In genomic region chr3:67374360-67374778, GRCm38 (mm10) we compare ENCODE assay signal across 8 mouse cellular contexts. TPM values are rescaled to one million over a fixed set of nuclear protein-coding genes. Genes with fewer than 3 reads are reported as not detected.
DNase-seq lines count a peak whose midpoint lies in the region; ATAC-seq lines count a peak whose summit lies in the region.

No protein-coding gene starts in this region.

- no peaks in the 10 kb centered on the region for H3K27me3 ChIP-seq in heart, embryonic 15.5 days
- H3K27me3 ChIP-seq in hindbrain, embryonic 14.5 days (ENCODE audit: control insufficient read depth, insufficient read depth, low read length): peaks cover 17% of the 10 kb centered on the region
- H3K27me3 ChIP-seq in midbrain, embryonic 15.5 days (replicated peaks): peaks cover 15% of the 10 kb centered on the region

- H3K4me2 ChIP-seq in heart, embryonic 15.5 days: peak overlapping the region; percentile 85
- H3K4me2 ChIP-seq in hindbrain, embryonic 14.5 days (replicated peaks): peak overlapping the region; percentile 87
- peak overlapping the region; percentile 96 for H3K4me2 ChIP-seq in midbrain, embryonic 15.5 days

- H3K9ac ChIP-seq in heart, embryonic 15.5 days: peak overlapping the region; percentile 68
- peak overlapping the region; percentile 69 for H3K9ac ChIP-seq in hindbrain, embryonic 14.5 days
- H3K9ac ChIP-seq in midbrain, embryonic 15.5 days: peak overlapping the region; percentile 59

- peaks cover 22% of the 10 kb centered on the region for H3K4me1 ChIP-seq in heart, embryonic 15.5 days (replicated peaks)
- H3K4me1 ChIP-seq in brown adipose tissue, adult 24 weeks (ENCODE audit: control insufficient read depth, insufficient read depth, insufficient read length, low read length): no peaks in the 10 kb centered on the region
- H3K4me1 ChIP-seq in hindbrain, embryonic 14.5 days (replicated peaks; ENCODE audit: control insufficient read depth, insufficient read depth, low read length): no peaks in the 10 kb centered on the region; the same call in 1 of the 2 replicates
- peaks cover 5% of the 10 kb centered on the region; the same call in 1 of the 2 replicates for H3K4me1 ChIP-seq in midbrain, embryonic 15.5 days

- H3K27ac ChIP-seq in heart, embryonic 15.5 days: peak overlapping the region; percentile 74
- no peak overlapping the region for H3K27ac ChIP-seq in brown adipose tissue, adult 24 weeks (replicated peaks; ENCODE audit: low read depth, low read length)
- no peak overlapping the region for H3K27ac ChIP-seq in hindbrain, embryonic 14.5 days
- H3K27ac ChIP-seq in midbrain, embryonic 15.5 days: no peak overlapping the region

- H3K9me3 ChIP-seq in heart, embryonic 15.5 days (replicated peaks): no peaks in the 10 kb centered on the region
- no peaks in the 10 kb centered on the region for H3K9me3 ChIP-seq in hindbrain, embryonic 14.5 days (ENCODE audit: control insufficient read depth, low read length)
- H3K9me3 ChIP-seq in midbrain, embryonic 15.5 days: no peaks in the 10 kb centered on the region

- ATAC-seq in heart, embryonic 15.5 days (replicated peaks; ENCODE audit: insufficient number of reproducible peaks, insufficient read depth, low FRiP score, low read depth): no peak
- no peak for ATAC-seq in hindbrain, embryonic 14.5 days (ENCODE audit: low FRiP score)
- peak; percentile 77 for ATAC-seq in midbrain, embryonic 15.5 days (replicated peaks)

- DNase-seq in heart, postnatal 25 days (ENCODE audit: low spot score): no peak
- DNase-seq in hindbrain, embryonic 14.5 days (ENCODE audit: low spot score): no peak
- DNase-seq in Muller cell, postnatal 12 days (ENCODE audit: inconsistent ontology term): no peak
- DNase-seq in thymus, postnatal 0 days (ENCODE audit: low spot score): no peak
- DNase-seq in thymus, postnatal 14 days: no peak

- H3K4me3 ChIP-seq in heart, embryonic 15.5 days: peak overlapping the region; percentile 71
- H3K4me3 ChIP-seq in brown adipose tissue, adult 24 weeks (ENCODE audit: insufficient read depth, low read depth, low read length): peak overlapping the region; percentile 45
- H3K4me3 ChIP-seq in hindbrain, embryonic 14.5 days (replicated peaks; ENCODE audit: low read length): peak overlapping the region; percentile 56
- H3K4me3 ChIP-seq in midbrain, embryonic 15.5 days: peak overlapping the region; percentile 66

- H3K36me3 ChIP-seq in heart, embryonic 15.5 days: no peaks in the 10 kb centered on the region
- H3K36me3 ChIP-seq in hindbrain, embryonic 14.5 days (replicated peaks; ENCODE audit: control insufficient read depth, insufficient read depth): no peaks in the 10 kb centered on the region
- H3K36me3 ChIP-seq in midbrain, embryonic 15.5 days (replicated peaks): no peaks in the 10 kb centered on the region

- intact Hi-C loops in heart, postnatal 25 days (cut with DNase I): no loop called here

- WGBS in heart, embryonic 15.5 days: 25% methylated on average over 7 of the region's 7 CpGs
- 37% methylated on average over 7 of the region's 7 CpGs for WGBS in hindbrain, embryonic 14.5 days
- WGBS in midbrain, embryonic 15.5 days: 35% methylated on average over 7 of the region's 7 CpGs

RNA-seq across cellular contexts. Expression of gene Mlf1, which starts 0.5 kb away (rescaled TPM):
- 267 and 383 TPM in 2 replicates for polyA plus RNA-seq in heart, embryonic 15.5 days (2015; fragmentation: Nextera tagmentation; extraction: Ambion mirVana)
- 100 to 1,000 TPM; 328 to 331 TPM for total RNA-seq in heart, postnatal 25 days (2021)
- polyA plus RNA-seq in brown adipose tissue, adult 24 weeks (2012; ENCODE audit: insufficient read depth, insufficient read length, missing spikeins): 10.9 and 13.2 TPM in 2 replicates
- 28.7 and 45.3 TPM in 2 replicates for polyA plus RNA-seq in hindbrain, embryonic 14.5 days (2014; fragmentation: Nextera tagmentation; extraction: Ambion mirVana)
- polyA plus RNA-seq in midbrain, embryonic 15.5 days (2015; fragmentation: Nextera tagmentation; extraction: Ambion mirVana): 28.6 and 33.7 TPM in 2 replicates
- polyA plus RNA-seq in thymus, postnatal 0 days (2015; fragmentation: Nextera tagmentation; extraction: Ambion mirVana): 4.7 and 5.0 TPM in 2 replicates

RNA-seq across cellular contexts. Expression of gene Gm17402, which starts 0.6 kb away (rescaled TPM):
- not detected in 2 replicates for polyA plus RNA-seq in heart, embryonic 15.5 days (2015; fragmentation: Nextera tagmentation; extraction: Ambion mirVana)
- not detected for total RNA-seq in heart, postnatal 25 days (2021)
- polyA plus RNA-seq in brown adipose tissue, adult 24 weeks (2012; ENCODE audit: insufficient read depth, insufficient read length, missing spikeins): not detected in 2 replicates
- polyA plus RNA-seq in hindbrain, embryonic 14.5 days (2014; fragmentation: Nextera tagmentation; extraction: Ambion mirVana): not detected in 2 replicates
- not detected in 2 replicates for polyA plus RNA-seq in midbrain, embryonic 15.5 days (2015; fragmentation: Nextera tagmentation; extraction: Ambion mirVana)
- polyA plus RNA-seq in thymus, postnatal 0 days (2015; fragmentation: Nextera tagmentation; extraction: Ambion mirVana): not detected in 2 replicates

RNA-seq across cellular contexts. Expression of gene Gfm1, which starts 55.5 kb away (rescaled TPM):
- polyA plus RNA-seq in heart, embryonic 15.5 days (2015; fragmentation: Nextera tagmentation; extraction: Ambion mirVana): 94.2 and 99.6 TPM in 2 replicates
- 100 to 1,000 TPM; 226 to 229 TPM for total RNA-seq in heart, postnatal 25 days (2021)
- 158 and 167 TPM in 2 replicates for polyA plus RNA-seq in brown adipose tissue, adult 24 weeks (2012; ENCODE audit: insufficient read depth, insufficient read length, missing spikeins)
- polyA plus RNA-seq in hindbrain, embryonic 14.5 days (2014; fragmentation: Nextera tagmentation; extraction: Ambion mirVana): 34.3 and 35.6 TPM in 2 replicates
- polyA plus RNA-seq in midbrain, embryonic 15.5 days (2015; fragmentation: Nextera tagmentation; extraction: Ambion mirVana): 30.8 and 31.0 TPM in 2 replicates
- 40.1 and 44.0 TPM in 2 replicates for polyA plus RNA-seq in thymus, postnatal 0 days (2015; fragmentation: Nextera tagmentation; extraction: Ambion mirVana)
